Mouse (Mus musculus) erythroblast, embryonic 14.5 days (primary cell): ENCODE results near the gene Amn. TPM values are rescaled to one million over a fixed set of nuclear protein-coding genes. Genes with fewer than 3 reads are reported as not detected.

Source experiments
- H3K27me3 ChIP-seq: 2 replicates; pipeline ENCODE4 v1.6.1; 2012; ENCODE audit warnings: inconsistent platforms; ENCODE audit not compliant: control insufficient read depth
- H3K36me3 ChIP-seq: 2 replicates; pipeline ENCODE4 v1.6.1; 2012; ENCODE audit warnings: mild to moderate bottlenecking, inconsistent platforms; ENCODE audit not compliant: control insufficient read depth
- H3K4me1 ChIP-seq: 2 replicates; pipeline ENCODE4 v1.6.1; 2012; ENCODE audit warnings: inconsistent platforms; ENCODE audit not compliant: control insufficient read depth
- H3K4me3 ChIP-seq: replicated peaks from 2 replicates; pipeline ENCODE3; 2012; ENCODE audit warnings: moderate library complexity, mild to moderate bottlenecking, inconsistent platforms
- H3K9me3 ChIP-seq: 2 replicates; pipeline ENCODE4 v1.6.1; 2012; ENCODE audit warnings: low read length, inconsistent platforms, mixed read lengths; ENCODE audit not compliant: control insufficient read depth
- GATA1 ChIP-seq: IDR thresholded peaks from 2 replicates; pipeline ENCODE4 v1.6.1; 2012; ENCODE audit warnings: low read length, inconsistent platforms, mixed read lengths
- TAL1 ChIP-seq: IDR thresholded peaks from 3 replicates; pipeline ENCODE4 v1.6.1; 2012; ENCODE audit warnings: low read length, inconsistent platforms, mixed read lengths
- polyA plus RNA-seq: library from polyadenylated mRNA; stranded (reverse); fragments of >175 nt; gene quantifications from 2 replicates; pipeline ENCODE4 v1.2.3, GENCODE M21; 2012

Gene Amn
- polyA plus RNA-seq, 1 experiment = 0.05 TPM

DNA sequence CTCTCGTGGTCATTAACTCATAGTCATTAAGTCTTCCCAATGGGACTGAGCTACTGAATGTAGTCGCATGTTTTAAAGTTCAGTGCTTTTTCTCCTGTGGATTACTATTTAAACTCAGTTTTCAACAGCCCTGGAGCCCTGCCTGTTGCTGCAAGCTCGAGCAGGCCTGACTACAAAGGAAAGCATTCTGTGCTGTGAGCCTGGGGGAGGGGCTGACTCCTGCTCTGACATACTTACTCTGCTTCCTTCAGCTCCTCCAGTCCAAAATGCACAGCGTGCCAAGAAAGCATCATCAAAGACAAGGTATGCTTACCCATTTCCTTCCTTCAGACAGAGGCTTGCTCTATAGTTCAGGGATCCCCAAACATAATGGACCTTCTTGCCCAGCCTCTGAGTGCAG is 32.1 kb upstream of the Amn start:
- TF ChIP-seq GATA1 (no peak), TAL1 (no peak)
- Histone ChIP-seq H3K36me3 (peaks cover 29% of the 10 kb centered on the region), H3K27me3 (no peaks in the 10 kb centered on the region)

DNA sequence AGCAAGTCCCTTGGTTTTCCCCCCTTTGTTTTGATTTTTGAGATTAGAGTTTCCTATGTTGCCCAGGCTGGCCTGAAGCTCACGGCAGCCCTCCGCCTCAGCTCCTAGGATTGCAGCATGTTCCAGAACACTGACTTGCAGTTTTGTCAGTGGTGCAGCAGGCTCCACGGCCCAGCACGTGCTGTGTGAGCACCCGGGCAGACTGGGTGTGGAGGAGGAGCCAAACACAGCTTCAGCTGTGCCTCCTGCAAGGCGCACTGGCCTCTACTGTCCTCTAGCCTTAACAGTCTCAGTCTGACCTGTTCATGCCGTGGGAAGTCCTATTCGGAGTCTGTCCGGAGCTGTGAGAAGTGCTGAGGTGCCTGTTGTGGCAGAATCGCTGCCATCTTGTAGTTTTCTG is 31.0 kb upstream of the Amn start:
- peaks cover 31% of the 10 kb centered on the region for H3K36me3 ChIP-seq
- TF ChIP-seq GATA1 (no peak), TAL1 (no peak)

More for the DNA sequence above, 32.1 kb upstream of the Amn start:
- Histone ChIP-seq H3K4me3 (no peak overlapping the region), H3K4me1 (peaks cover 7% of the 10 kb centered on the region), H3K9me3 (no peaks in the 10 kb centered on the region)

DNA sequence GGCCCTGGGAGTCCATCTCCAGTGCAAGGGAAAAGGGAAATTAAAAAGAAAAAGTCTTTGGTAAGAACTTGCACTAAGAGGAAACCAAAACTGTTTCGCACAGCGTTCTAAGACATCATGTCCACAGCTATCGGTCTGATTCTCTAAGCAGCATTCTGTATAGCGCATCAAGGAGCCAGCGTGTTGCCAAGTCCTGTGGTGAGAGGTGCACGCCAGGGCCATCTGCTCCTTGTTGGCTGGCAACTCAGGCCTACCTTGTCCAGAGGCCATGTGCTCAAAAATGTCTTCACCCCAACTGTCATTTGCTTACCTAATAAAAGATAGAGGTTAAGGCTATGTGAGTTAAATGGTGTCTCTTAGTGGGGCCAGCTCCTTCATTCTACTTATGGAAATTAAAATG is 29.0 kb upstream of the Amn start:
- H3K4me1 ChIP-seq = peaks cover 11% of the 10 kb centered on the region
- H3K27me3 ChIP-seq = no peaks in the 10 kb centered on the region
- H3K4me3 ChIP-seq = no peak overlapping the region
- H3K9me3 ChIP-seq = no peaks in the 10 kb centered on the region
- TF ChIP-seq TAL1 (no peak), GATA1 (no peak)
- peaks cover 30% of the 10 kb centered on the region for H3K36me3 ChIP-seq

More for the DNA sequence above, 31.0 kb upstream of the Amn start:
- H3K4me1 ChIP-seq = no peaks in the 10 kb centered on the region; the same call in 1 of the 2 replicates
- H3K9me3 ChIP-seq = no peaks in the 10 kb centered on the region
- H3K27me3 ChIP-seq = no peaks in the 10 kb centered on the region
- no peak overlapping the region for H3K4me3 ChIP-seq

DNA sequence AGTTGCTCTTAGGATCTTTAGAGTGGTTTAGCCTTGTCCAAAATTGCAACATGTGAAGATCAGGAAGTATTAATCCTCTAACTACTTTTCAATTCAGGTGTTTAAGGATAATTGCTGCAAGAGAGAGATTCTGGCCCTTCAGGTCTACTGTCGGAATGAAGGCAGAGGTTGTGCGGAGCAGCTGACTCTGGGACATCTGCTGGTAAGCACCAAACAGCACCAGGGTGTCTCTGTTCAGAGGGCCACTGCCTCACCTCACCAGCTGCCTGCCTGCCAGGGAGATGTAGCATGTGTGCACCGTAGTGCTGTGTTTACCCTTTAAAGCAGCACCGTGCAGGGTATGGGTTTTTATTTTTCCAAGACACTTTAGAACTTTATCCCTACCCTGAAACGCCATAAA is 28.5 kb upstream of the Amn start:
- Histone ChIP-seq H3K36me3 (peaks cover 30% of the 10 kb centered on the region), H3K9me3 (no peaks in the 10 kb centered on the region), H3K4me1 (peaks cover 15% of the 10 kb centered on the region), H3K27me3 (no peaks in the 10 kb centered on the region), H3K4me3 (no peak overlapping the region)
- TF ChIP-seq GATA1 = no peak
- TF ChIP-seq TAL1 = no peak

DNA sequence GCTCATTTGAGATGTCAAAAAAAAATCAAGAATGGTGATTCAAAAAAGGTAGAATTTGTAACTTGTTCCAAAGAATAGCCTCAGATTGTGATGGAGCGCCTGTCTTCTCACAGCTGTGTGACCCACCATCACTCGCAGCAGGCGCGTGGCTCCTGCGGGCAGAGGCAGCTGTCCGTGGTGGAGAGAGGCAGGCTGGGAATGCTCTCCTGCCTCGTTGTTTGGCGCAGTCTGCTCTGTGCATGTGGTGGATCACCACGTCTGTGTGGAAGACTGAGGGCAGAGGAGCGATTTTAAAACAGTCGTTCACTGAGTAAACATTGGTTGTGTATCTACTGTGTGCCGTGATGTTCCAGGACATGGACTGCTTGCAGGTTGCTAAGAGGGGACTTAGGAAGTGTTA is 27.2 kb upstream of the Amn start:
- Histone ChIP-seq H3K4me1 (peaks cover 24% of the 10 kb centered on the region), H3K27me3 (no peaks in the 10 kb centered on the region), H3K9me3 (no peaks in the 10 kb centered on the region), H3K4me3 (no peak overlapping the region), H3K36me3 (peaks cover 22% of the 10 kb centered on the region)
- TF ChIP-seq GATA1 (no peak), TAL1 (no peak)

DNA sequence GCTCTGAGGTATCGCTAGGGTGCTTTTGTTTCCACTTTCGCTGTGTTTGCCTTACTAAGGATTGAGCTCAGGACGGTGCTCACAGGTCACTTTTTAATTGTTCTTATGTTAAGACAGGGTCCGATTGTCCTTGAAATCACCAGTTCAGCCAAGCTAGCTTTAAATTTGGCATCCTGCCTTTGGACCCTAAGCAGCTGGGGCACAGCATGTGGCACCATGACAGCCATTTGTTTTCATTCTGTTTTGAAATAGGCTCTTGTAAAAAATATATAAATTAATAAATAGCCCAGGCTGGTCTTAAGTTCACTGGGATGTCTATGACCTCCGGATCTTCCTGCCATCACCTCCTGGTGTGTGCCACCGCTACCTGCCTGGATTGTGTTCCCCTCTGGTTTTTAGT is 25.8 kb upstream of the Amn start:
- no peak overlapping the region for H3K4me3 ChIP-seq
- peaks cover 24% of the 10 kb centered on the region for H3K4me1 ChIP-seq
- H3K9me3 ChIP-seq = no peaks in the 10 kb centered on the region
- no peak for TF ChIP-seq GATA1
- no peak for TF ChIP-seq TAL1
- H3K36me3 ChIP-seq = peaks cover 20% of the 10 kb centered on the region
- H3K27me3 ChIP-seq = no peaks in the 10 kb centered on the region

DNA sequence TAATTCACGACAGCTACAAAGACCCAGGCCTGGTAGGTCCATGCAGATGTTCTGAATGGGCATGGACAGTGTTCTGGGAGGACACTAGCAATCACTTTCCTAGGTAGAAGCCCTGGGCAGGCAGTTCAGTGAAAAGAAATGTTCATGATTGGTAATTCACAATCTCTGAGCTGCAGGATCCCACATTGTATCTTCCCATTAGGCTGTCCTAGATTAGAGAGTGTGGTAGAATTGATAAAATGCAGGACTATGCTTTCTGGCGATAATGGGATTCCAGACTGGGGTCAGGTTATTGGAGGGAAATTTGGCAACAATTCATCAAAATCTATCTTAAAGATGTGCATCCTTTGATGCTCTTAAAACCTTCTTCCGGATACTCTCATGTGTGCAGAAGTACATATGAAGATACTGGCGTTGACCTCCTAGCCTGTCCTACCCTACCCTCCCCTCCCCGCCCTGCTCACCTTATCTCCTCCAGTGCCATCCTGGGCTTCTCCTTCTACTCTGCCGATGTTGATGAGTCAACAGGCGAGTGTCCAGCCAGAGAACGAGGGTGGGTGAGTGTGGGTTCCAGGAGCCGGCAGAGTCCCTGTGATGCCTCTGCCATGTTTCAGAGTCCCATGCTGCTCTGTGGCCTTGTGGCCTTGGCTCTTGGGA is 24.0 kb upstream of the Amn start:
- H3K4me1 ChIP-seq = peaks cover 24% of the 10 kb centered on the region
- H3K36me3 ChIP-seq = peaks cover 22% of the 10 kb centered on the region
- no peaks in the 10 kb centered on the region for H3K27me3 ChIP-seq
- H3K4me3 ChIP-seq = no peak overlapping the region
- no peaks in the 10 kb centered on the region for H3K9me3 ChIP-seq
- TF ChIP-seq GATA1 = 0 out of 2 replicates have a peak, but pooled peaks have one; percentile 27
- TF ChIP-seq TAL1 = peak; percentile 49; the same call in 2 of the 3 replicates

DNA sequence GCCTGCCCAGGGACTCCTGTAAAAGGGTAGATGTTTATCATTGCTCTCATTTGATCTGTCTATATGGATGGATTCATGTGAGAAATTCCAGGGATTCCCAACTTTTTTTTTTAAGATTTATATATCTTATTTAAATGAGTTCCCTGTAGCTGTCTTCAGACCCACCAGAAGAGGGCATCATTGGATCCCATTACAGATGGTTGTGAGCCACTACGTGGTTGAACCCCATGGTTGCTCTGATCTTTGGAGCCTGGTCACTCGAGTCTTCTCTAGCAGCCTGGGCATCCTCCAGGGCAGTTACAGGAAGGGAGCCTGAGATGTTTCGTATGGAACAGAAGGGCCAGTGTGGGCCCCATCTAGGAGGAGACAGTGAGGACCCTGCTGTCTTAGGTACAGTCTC is 21.8 kb upstream of the Amn start:
- no peaks in the 10 kb centered on the region for H3K27me3 ChIP-seq
- H3K9me3 ChIP-seq = no peaks in the 10 kb centered on the region
- peaks cover 24% of the 10 kb centered on the region for H3K4me1 ChIP-seq
- no peak overlapping the region for H3K4me3 ChIP-seq
- H3K36me3 ChIP-seq = peaks cover 13% of the 10 kb centered on the region
- TF ChIP-seq GATA1 (no peak), TAL1 (no peak)

DNA sequence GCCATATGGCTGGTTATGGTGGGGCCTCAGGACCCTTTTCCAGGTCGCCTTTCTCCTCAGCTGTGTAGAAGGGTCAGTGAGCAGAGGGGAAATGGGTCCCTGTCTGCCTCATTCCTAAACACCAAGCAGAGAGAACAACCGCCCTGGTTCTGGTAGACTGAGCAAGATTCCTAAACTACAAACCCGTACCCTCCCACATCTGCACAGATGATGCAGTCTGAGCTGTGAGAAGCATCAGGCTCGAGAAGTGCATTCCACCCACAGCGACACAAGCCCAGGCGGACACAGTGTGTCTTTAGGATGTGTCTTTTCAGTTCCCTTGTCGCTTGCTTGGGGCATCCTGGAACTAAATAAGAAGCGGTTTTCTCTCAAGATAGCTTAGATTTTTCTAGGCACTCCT is 20.8 kb upstream of the Amn start:
- Histone ChIP-seq H3K27me3 (no peaks in the 10 kb centered on the region), H3K9me3 (no peaks in the 10 kb centered on the region), H3K4me1 (peaks cover 24% of the 10 kb centered on the region), H3K4me3 (no peak overlapping the region), H3K36me3 (peaks cover 9% of the 10 kb centered on the region)
- TF ChIP-seq GATA1 (no peak), TAL1 (no peak)

DNA sequence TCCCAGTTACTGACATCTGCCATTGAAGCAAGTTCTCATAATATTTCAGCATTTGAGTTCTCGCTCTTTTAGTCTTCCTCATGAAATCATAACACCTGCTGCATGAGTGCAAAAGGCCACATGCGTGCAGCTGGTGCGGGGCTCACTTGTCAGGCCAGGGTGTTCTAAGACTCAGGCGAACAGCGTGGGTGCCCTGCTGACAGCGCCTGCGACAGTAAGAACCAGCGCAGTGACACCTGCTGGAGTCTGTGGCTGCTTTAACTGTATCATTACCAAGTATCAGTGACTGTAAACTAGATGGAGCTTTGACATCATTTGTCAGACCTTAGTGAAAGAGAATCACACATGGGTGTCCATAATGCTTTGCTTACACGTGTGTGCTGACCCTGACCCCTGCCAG is 19.7 kb upstream of the Amn start:
- Histone ChIP-seq H3K9me3 (no peaks in the 10 kb centered on the region), H3K27me3 (no peaks in the 10 kb centered on the region), H3K36me3 (peaks cover 6% of the 10 kb centered on the region), H3K4me1 (peaks cover 20% of the 10 kb centered on the region), H3K4me3 (no peak overlapping the region)
- TF ChIP-seq TAL1 (no peak), GATA1 (no peak)
